Mouse (Mus musculus) ES-E14 (cell line): Measurements from ENCODE around the gene Gm20481. TPM values are rescaled to one million over a fixed set of nuclear protein-coding genes. Genes with fewer than 3 reads are reported as not detected.

Experiments used
- DNase-seq: peaks from one replicate; pipeline ENCODE4 v3.0.0-alpha.2; 2013; ENCODE audit warnings: low read depth, low spot score
- H3K27ac ChIP-seq: 2 replicates; pipeline ENCODE4 v1.5.1; 2012; ENCODE audit warnings: low read depth, mild to moderate bottlenecking, low read length, moderate library complexity, mixed read lengths; ENCODE audit not compliant: poor library complexity, insufficient read depth, severe bottlenecking
- H3K36me3 ChIP-seq: 2 replicates; pipeline ENCODE4 v1.6.1; 2012; ENCODE audit warnings: mild to moderate bottlenecking, low read length, moderate library complexity, mixed read lengths; ENCODE audit not compliant: control insufficient read depth, poor library complexity, insufficient read depth, severe bottlenecking
- H3K4me1 ChIP-seq, 2 experiments: fragments of 150-350 bp in 1 of 2; sonication (generic) in 1 of 2; 2 replicates each; pipeline ENCODE4 v1.6.1; 2012; ENCODE audit warnings: low read length in 2 of 2, mild to moderate bottlenecking in 1 of 2, mixed read lengths in 1 of 2; ENCODE audit not compliant: control insufficient read depth in 2 of 2, insufficient read depth in 2 of 2, poor library complexity in 1 of 2
- H3K4me3 ChIP-seq, 2 experiments: fragments of 150-350 bp in 1 of 2; sonication (generic) in 1 of 2; 2 replicates each; pipeline ENCODE4 v1.5.1; 2012; ENCODE audit warnings: low read length in 2 of 2, low read depth in 1 of 2, mild to moderate bottlenecking in 1 of 2, mixed read lengths in 1 of 2; ENCODE audit not compliant: insufficient read depth in 1 of 2, poor library complexity in 1 of 2, severe bottlenecking in 1 of 2
- H3K9ac ChIP-seq: 2 replicates; pipeline ENCODE4 v1.6.1; 2012; ENCODE audit warnings: low read depth, mild to moderate bottlenecking, low read length, mixed read lengths; ENCODE audit not compliant: poor library complexity, insufficient read depth, severe bottlenecking
- H3K9me3 ChIP-seq: fragments of 150-350 bp; sonication (generic); 2 replicates; pipeline ENCODE4 v1.6.1; 2012; ENCODE audit warnings: low read depth, mild to moderate bottlenecking, low read length; ENCODE audit not compliant: control insufficient read depth, insufficient read depth
- CHD2 ChIP-seq: IDR thresholded peaks from 2 replicates; pipeline ENCODE4 v1.6.1; 2014; ENCODE audit warnings: mild to moderate bottlenecking, low read depth, low read length, inconsistent platforms
- HCFC1 ChIP-seq: IDR thresholded peaks from 2 replicates; pipeline ENCODE4 v1.6.1; 2012; ENCODE audit warnings: low read length, inconsistent platforms, borderline replicate concordance; ENCODE audit not compliant: insufficient read depth
- MAFK ChIP-seq: IDR thresholded peaks from 2 replicates; pipeline ENCODE4 v1.6.1; 2014; ENCODE audit warnings: mild to moderate bottlenecking, low read depth, low read length, inconsistent platforms; ENCODE audit not compliant: insufficient read depth
- ZC3H11A ChIP-seq: IDR thresholded peaks from 2 replicates; pipeline ENCODE4 v1.6.1; 2012; ENCODE audit warnings: low read depth, mild to moderate bottlenecking, inconsistent platforms, low read length, borderline replicate concordance
- ZNF384 ChIP-seq: IDR thresholded peaks from 2 replicates; pipeline ENCODE4 v1.6.1; 2012; ENCODE audit warnings: low read depth, low read length, inconsistent platforms
- in situ Hi-C, 2 experiments: fragments of 600-800 bp; cut with MboI; formaldehyde crosslinking; loops; one replicate each; pipeline ENCODE4 v1.15.1; 2025; ENCODE audit warnings: low sequenced_read_pairs in 2 of 2, inconsistent platforms in 1 of 2; ENCODE audit not compliant: unreplicated experiment in 2 of 2
- total RNA-seq: library from RNA; depleted of rRNA; stranded (reverse); fragments of 300-350 nt; gene quantifications from 2 replicates; pipeline ENCODE4 v1.2.3, GENCODE M21; 2012

Gene Gm20481
- total RNA-seq, 1 experiment = 1.9 TPM

DNA sequence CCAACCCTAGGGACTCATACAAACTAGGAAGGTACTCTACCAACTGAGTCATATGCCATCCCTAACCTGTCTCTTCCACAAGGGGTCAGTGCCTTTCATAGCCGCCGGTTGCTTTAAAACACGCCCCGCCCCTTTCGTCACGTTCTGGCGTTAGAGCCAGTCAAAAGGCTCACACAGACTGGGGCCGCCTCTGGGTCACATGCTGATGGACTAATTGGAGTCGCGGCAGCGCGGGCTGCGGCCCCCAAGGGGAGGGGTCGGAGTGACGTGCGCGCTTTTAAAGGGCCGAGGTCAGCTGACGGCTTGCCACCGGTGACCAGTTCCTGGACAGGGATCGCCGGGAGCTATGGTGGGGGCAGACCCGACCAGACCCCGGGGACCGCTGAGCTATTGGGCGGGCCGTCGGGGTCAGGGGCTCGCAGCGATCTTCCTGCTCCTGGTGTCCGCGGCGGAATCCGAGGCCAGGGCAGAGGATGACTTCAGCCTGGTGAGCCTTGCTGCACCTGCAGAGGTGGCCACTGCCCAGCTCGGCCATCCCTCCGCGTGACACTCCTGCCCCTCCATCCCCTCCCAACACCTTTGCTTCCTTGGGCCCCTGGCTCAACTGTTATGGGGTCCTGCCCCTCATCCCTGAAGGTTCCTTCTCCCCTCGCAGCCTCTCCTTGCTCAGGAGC, 38.5 kb upstream of the Gm20481 start, which contains the start of gene Neu1:
Neu1 (plus strand) TSS at position 193 of the 674 bp plus-strand sequence.
- H3K27ac ChIP-seq = peak within 1 kb of the TSS; percentile 28; the same call in 1 of the 2 replicates
- H3K4me1 ChIP-seq = peaks cover 0 to 22% of the 10 kb centered on the region in 2 experiments; a peak in 2 of 4 replicates
- peak; percentile 99 for DNase-seq
- peak within 1 kb of the TSS; percentile 83 for H3K4me3 ChIP-seq
- peak within 1 kb of the TSS; percentile 77 for H3K9ac ChIP-seq
- no peaks in the 10 kb centered on the region for H3K9me3 ChIP-seq
- TF ChIP-seq ZC3H11A = no peak
- TF ChIP-seq MAFK = no peak
- no peak for TF ChIP-seq HCFC1
- TF ChIP-seq CHD2 = no peak
- no peak for TF ChIP-seq ZNF384
- in situ Hi-C loops = no loop called here
- H3K36me3 ChIP-seq = peaks cover 14% of the 10 kb centered on the region; the same call in 1 of the 2 replicates

DNA sequence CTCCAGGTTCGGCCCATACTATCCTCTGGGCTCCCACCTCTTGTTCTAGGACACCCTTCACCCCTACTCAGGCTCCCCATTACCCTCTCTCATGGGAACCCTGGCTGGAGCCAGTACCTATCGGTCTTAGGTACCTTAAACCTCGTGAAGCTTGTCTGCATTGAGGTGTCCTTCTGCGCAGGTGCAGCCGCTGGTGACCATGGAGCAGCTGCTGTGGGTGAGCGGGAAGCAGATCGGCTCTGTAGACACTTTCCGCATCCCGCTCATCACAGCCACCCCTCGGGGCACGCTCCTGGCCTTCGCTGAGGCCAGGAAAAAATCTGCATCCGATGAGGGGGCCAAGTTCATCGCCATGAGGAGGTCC, 38.0 kb upstream of the Gm20481 start:
- H3K27ac ChIP-seq = no peak overlapping the region
- H3K4me1 ChIP-seq = peaks cover 0 to 22% of the 10 kb centered on the region in 2 experiments; a peak in 2 of 4 replicates
- H3K9ac ChIP-seq = peak overlapping the region; percentile 77
- H3K4me3 ChIP-seq = peak overlapping the region; percentile 83
- H3K9me3 ChIP-seq = no peaks in the 10 kb centered on the region
- TF ChIP-seq ZC3H11A (no peak), ZNF384 (no peak), HCFC1 (no peak), MAFK (no peak), CHD2 (no peak)
- H3K36me3 ChIP-seq = peaks cover 14% of the 10 kb centered on the region; the same call in 1 of the 2 replicates
- in situ Hi-C loops = no loop called here
- DNase-seq = no peak

DNA sequence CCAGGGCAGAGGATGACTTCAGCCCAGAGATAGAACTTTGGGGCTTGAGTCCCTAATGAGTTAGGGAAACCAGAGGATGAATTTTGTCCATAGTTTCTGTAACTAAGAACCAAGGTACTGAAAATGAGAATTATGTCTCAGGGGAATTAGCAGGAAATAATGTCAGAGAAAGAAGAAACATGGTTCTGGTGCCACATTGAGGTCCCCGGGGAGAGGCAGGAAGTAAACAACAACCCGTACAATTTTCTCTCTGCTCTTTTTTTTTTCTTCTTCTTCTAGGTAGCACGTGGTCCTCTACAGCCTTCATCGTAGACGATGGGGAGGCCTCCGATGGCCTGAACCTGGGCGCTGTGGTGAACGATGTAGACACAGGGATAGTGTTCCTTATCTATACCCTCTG, 37.4 kb upstream of the Gm20481 start:
- no peak for DNase-seq
- H3K9ac ChIP-seq = no peak overlapping the region
- H3K27ac ChIP-seq = no peak overlapping the region
- in situ Hi-C loops = no loop called here
- H3K4me1 ChIP-seq = peaks cover 0 to 22% of the 10 kb centered on the region in 2 experiments; a peak in 2 of 4 replicates
- no peaks in the 10 kb centered on the region for H3K9me3 ChIP-seq
- H3K4me3 ChIP-seq = no peak overlapping the region
- TF ChIP-seq HCFC1 (no peak), CHD2 (no peak), ZC3H11A (no peak), ZNF384 (no peak), MAFK (no peak)
- peaks cover 14% of the 10 kb centered on the region; the same call in 1 of the 2 replicates for H3K36me3 ChIP-seq

- in situ Hi-C loops = no loop called here
- Histone ChIP-seq H3K9me3 (no peaks in the 10 kb centered on the region), H3K27ac (no peak overlapping the region), H3K9ac (peak overlapping the region; percentile 2; the same call in 1 of the 2 replicates), H3K4me3 (peak overlapping the region; percentile 1 to 20; a peak in 1 of 4 replicates), H3K4me1 (peaks cover 0 to 12% of the 10 kb centered on the region in 2 experiments; a peak in 2 of 4 replicates), H3K36me3 (peaks cover 14% of the 10 kb centered on the region; the same call in 1 of the 2 replicates)
- no peak for DNase-seq
- TF ChIP-seq ZNF384 (no peak), HCFC1 (no peak), MAFK (no peak), ZC3H11A (no peak), CHD2 (no peak)
Measured at GRCm38 (mm10) chr17:34934031-34934430, 35.7 kb upstream of the Gm20481 start.
